Mouse (Mus musculus) neutrophil, adult 59 days (primary cell): ENCODE measurements around the gene Ampd1. TPM values are rescaled to one million over a fixed set of nuclear protein-coding genes. Genes with fewer than 3 reads are reported as not detected.

Experiments
- total RNA-seq, 2 experiments: library from RNA; stranded (reverse); gene quantifications; 1 replicate in 1 of 2; 2 replicates in 1 of 2; pipeline ENCODE4 v1.2.4; 2023

Ampd1 gene
- not detected for total RNA-seq

DNA sequence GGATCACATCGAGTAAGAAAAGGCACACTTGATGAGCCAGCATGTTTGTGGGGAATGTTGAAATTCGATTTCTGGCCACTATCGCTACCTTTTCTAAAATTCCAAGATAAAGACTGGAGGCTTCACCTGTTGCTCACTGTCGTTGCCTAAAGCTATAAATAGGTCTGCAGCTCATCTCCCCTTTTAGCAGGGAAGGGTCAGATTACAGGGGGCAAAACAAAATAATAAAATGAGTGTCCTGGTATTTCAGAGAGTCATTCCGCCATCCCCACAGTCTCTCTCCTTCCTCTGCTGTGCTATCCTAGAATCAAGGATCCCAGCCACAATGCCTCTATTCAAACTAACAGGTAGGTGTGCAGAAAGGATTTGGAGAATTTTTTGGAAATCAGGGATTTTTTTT lies at the start of gene Ampd1:
Gene Ampd1, plus strand, starts transcription at position 244 of the 400 bp plus-strand sequence.

GRCm38 (mm10) chr3:103058207-103059157 lies 15.3 kb upstream of the Ampd1 start, which contains the start of gene Nras:
Nras (plus strand) TSS chr3:103058285.

DNA sequence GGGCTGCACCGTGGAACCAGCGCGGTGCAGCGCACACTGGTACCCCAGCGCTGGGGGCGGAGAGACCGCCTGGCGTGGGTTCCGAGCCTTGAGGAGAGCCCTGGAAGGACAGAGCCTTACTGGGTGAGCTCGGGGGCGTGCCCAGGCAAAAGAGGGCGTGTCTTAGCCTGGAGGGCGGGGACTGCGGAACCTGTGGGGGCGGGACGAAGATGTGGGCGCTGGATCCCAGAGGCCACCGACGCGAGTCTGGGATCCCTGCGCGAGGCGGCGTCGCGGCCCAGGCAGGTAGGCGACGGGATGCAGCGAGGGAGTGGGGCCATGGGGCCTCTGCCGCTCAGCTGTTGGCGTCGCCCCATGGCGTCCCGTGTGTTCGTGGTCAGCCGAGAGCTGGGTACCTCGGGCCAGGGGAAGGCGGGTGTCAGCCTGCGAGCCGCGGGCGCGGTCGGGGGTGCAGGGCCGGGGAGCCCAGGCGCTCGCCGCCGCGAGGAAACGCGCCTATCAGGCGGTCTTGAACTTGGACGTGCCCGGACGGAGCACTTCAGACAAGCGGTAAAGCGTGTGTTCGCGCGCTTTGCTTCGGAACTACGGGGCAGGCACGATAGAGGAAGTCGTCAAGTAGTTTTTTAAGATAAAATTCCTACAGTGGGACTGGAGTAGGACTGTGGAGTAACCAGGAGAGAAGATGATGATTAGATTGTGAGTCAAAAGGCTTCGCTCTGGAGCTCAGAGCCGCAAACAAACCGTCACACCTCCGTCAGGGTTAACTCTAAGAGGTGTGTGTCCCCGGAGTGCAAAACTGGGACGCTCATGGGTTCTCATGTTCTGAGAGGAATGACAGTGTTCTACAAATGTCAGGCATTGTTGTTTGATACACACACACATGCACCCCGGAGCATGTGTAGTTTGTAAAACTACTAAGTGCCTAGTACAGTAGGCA lies 28.9 kb downstream of the Ampd1 start, which contains the start of gene Dennd2c:
Gene Dennd2c, plus strand, starts transcription at position 151 of the 937 bp plus-strand sequence.

Other genes with a start within 250 kb of the Ampd1 start
- gene Sycp1, start 137.9 kb upstream of the Ampd1 start, total RNA-seq, result not detected
- not detected for gene Nr1h5, start 109.9 kb upstream of the Ampd1 start, total RNA-seq
- gene Sike1, start 78.3 kb upstream of the Ampd1 start, total RNA-seq, result 10 to 100 TPM; 56.2 to 63.7 TPM
- 100 to 1,000 TPM; 247 to 277 TPM for gene Csde1, start 53.6 kb upstream of the Ampd1 start, total RNA-seq
- 10 to 100 TPM; 83.3 to 87.5 TPM for gene Nras, start 15.7 kb upstream of the Ampd1 start, total RNA-seq
- gene Dennd2c, start 28.6 kb downstream of the Ampd1 start, total RNA-seq, result 1 to 10 TPM; 1.4 to 2.4 TPM
- gene Bcas2, start 97.6 kb downstream of the Ampd1 start, total RNA-seq, result 10 to 100 TPM; 35.9 to 39.1 TPM
- 10 to 100 TPM; 45.5 to 46.9 TPM for gene Trim33, start 205.3 kb downstream of the Ampd1 start, total RNA-seq